Mouse (Mus musculus) limb, embryonic 11.5 days (tissue): ENCODE measurements around the gene Gm21885. TPM values are rescaled to one million over a fixed set of nuclear protein-coding genes. Genes with fewer than 3 reads are reported as not detected.
A peak's percentile ranks its signal among the peaks of the same experiment; 100 is the strongest.

Source experiments
- ATAC-seq: fragments of 200-750 bp; cut with Nextera tagmentation; 2 replicates; pipeline ENCODE4 v1.8.0; 2017; ENCODE audit warnings: low read depth; ENCODE audit not compliant: insufficient number of reproducible peaks, low FRiP score, low TSS enrichment
- DNase-seq: peaks from one replicate; pipeline ENCODE4 v3.0.0-alpha.2; 2015; ENCODE audit warnings: low spot score
- H3K27ac ChIP-seq: fragments of 300-500 bp; sonication (generic); replicated peaks from 2 replicates; pipeline ENCODE4 v1.5.1; 2014; ENCODE audit warnings: low read depth, mild to moderate bottlenecking, low read length
- H3K27me3 ChIP-seq: fragments of 300-500 bp; sonication (generic); 2 replicates; pipeline ENCODE4 v1.6.1; 2014; ENCODE audit warnings: mild to moderate bottlenecking, low read length, mixed read lengths; ENCODE audit not compliant: control insufficient read depth, insufficient read depth
- H3K36me3 ChIP-seq: fragments of 300-500 bp; sonication (generic); 2 replicates; pipeline ENCODE4 v1.6.1; 2014; ENCODE audit warnings: mild to moderate bottlenecking, low read length, moderate library complexity, mixed read lengths; ENCODE audit not compliant: control insufficient read depth, insufficient read depth
- H3K4me1 ChIP-seq: fragments of 300-500 bp; sonication (generic); 2 replicates; pipeline ENCODE4 v1.6.1; 2014; ENCODE audit warnings: low read length, mixed read lengths; ENCODE audit not compliant: control insufficient read depth, insufficient read depth
- H3K4me2 ChIP-seq: fragments of 300-500 bp; sonication (generic); 2 replicates; pipeline ENCODE4 v1.6.1; 2014; ENCODE audit warnings: low read depth, mild to moderate bottlenecking, moderate library complexity; ENCODE audit not compliant: severe bottlenecking
- H3K4me3 ChIP-seq: fragments of 300-500 bp; sonication (generic); 2 replicates; pipeline ENCODE4 v1.5.1; 2014; ENCODE audit warnings: low read depth, low read length
- H3K9ac ChIP-seq: fragments of 300-500 bp; sonication (generic); 2 replicates; pipeline ENCODE4 v1.6.1; 2014; ENCODE audit warnings: mild to moderate bottlenecking, low read length
- H3K9me3 ChIP-seq: fragments of 300-500 bp; sonication (generic); 2 replicates; pipeline ENCODE4 v1.6.1; 2016; ENCODE audit warnings: low read length; ENCODE audit not compliant: control insufficient read depth
- WGBS: fragments of 180-500 bp; shearing (Covaris S2); extraction: QIAGEN DNeasy Blood & Tissue Kit; methylation state at CpG from one replicate; pipeline ENCODE4 v1.1.7; 2014; 5-methylcytosine and 5-hydroxymethylcytosine counted together
- polyA plus RNA-seq: library from polyadenylated mRNA; unstranded; fragments of >200 nt; fragmentation: Nextera tagmentation; extraction: Ambion mirVana; gene quantifications from 2 replicates; pipeline ENCODE4 v1.2.1, GENCODE M21; 2014

The Gm21885 gene
- polyA plus RNA-seq, result 0.51 and 0.52 TPM in 2 replicates

GRCm38 (mm10) chr11:94281199-94282181 is at the start of gene Gm21885:
Gene Gm21885, plus strand, starts transcription at chr11:94281873.
- no peak within 1 kb of the TSS for H3K4me3 ChIP-seq
- 81% methylated on average over 11 of the region's 11 CpGs for WGBS
- ATAC-seq (no peak), DNase-seq (no peak)
- no peak within 1 kb of the TSS for H3K9ac ChIP-seq
- H3K4me1 ChIP-seq, result 0 out of 2 replicates have a peak, but pooled peaks cover 2% of the 10 kb centered on the region
- H3K27ac ChIP-seq, result no peak within 1 kb of the TSS
- no peaks in the 10 kb centered on the region for H3K9me3 ChIP-seq
- H3K4me2 ChIP-seq, result no peak within 1 kb of the TSS
- H3K27me3 ChIP-seq, result no peaks in the 10 kb centered on the region
- H3K36me3 ChIP-seq, result 0 out of 2 replicates have a peak, but pooled peaks cover 2% of the 10 kb centered on the region

- H3K27ac ChIP-seq, result no peak overlapping the region
- ATAC-seq (no peak), DNase-seq (no peak)
- H3K4me3 ChIP-seq, result no peak overlapping the region
- H3K4me1 ChIP-seq, result no peaks in the 10 kb centered on the region
- H3K9me3 ChIP-seq, result no peaks in the 10 kb centered on the region
- H3K4me2 ChIP-seq, result no peak overlapping the region
- no peak overlapping the region for H3K9ac ChIP-seq
- H3K36me3 ChIP-seq, result no peaks in the 10 kb centered on the region; the same call in 1 of the 2 replicates
- WGBS, result 83% methylated on average over 6 of the region's 6 CpGs
- no peaks in the 10 kb centered on the region for H3K27me3 ChIP-seq
Observed at GRCm38 (mm10) chr11:94233405-94233804, 48.3 kb upstream of the Gm21885 start.

GRCm38 (mm10) chr11:94234380-94234779 is 47.3 kb upstream of the Gm21885 start:
- DNase-seq, result no peak
- 90% methylated on average over 12 of the region's 12 CpGs for WGBS
- ATAC-seq, result no peak

GRCm38 (mm10) chr11:94234857-94235256 is 46.8 kb upstream of the Gm21885 start:
- Histone ChIP-seq H3K27me3 (no peaks in the 10 kb centered on the region), H3K9me3 (no peaks in the 10 kb centered on the region), H3K4me3 (no peak overlapping the region), H3K36me3 (no peaks in the 10 kb centered on the region; the same call in 1 of the 2 replicates), H3K27ac (no peak overlapping the region), H3K4me1 (peaks cover 8% of the 10 kb centered on the region; the same call in 1 of the 2 replicates), H3K4me2 (no peak overlapping the region), H3K9ac (no peak overlapping the region)
- DNase-seq, result no peak
- ATAC-seq, result no peak
- WGBS, result 88% methylated on average over 8 of the region's 8 CpGs

More at GRCm38 (mm10) chr11:94234380-94234779, 47.3 kb upstream of the Gm21885 start:
- Histone ChIP-seq H3K9ac (no peak overlapping the region), H3K9me3 (no peaks in the 10 kb centered on the region), H3K4me3 (no peak overlapping the region), H3K4me1 (peaks cover 3% of the 10 kb centered on the region; the same call in 1 of the 2 replicates), H3K36me3 (no peaks in the 10 kb centered on the region; the same call in 1 of the 2 replicates), H3K27ac (no peak overlapping the region), H3K4me2 (no peak overlapping the region), H3K27me3 (no peaks in the 10 kb centered on the region)

- no peak overlapping the region for H3K27ac ChIP-seq
- H3K4me3 ChIP-seq, result no peak overlapping the region
- DNase-seq (peak; percentile 74), ATAC-seq (peak; percentile 72; the same call in 1 of the 2 replicates)
- no peaks in the 10 kb centered on the region for H3K27me3 ChIP-seq
- no peaks in the 10 kb centered on the region for H3K9me3 ChIP-seq
- no peaks in the 10 kb centered on the region; the same call in 1 of the 2 replicates for H3K36me3 ChIP-seq
- WGBS, result 29% methylated on average over 3 of the region's 3 CpGs
- H3K4me1 ChIP-seq, result peaks cover 13% of the 10 kb centered on the region; the same call in 1 of the 2 replicates
- no peak overlapping the region for H3K9ac ChIP-seq
- H3K4me2 ChIP-seq, result no peak overlapping the region
Observed at GRCm38 (mm10) chr11:94236074-94236473, 45.6 kb upstream of the Gm21885 start.

- Histone ChIP-seq H3K9me3 (no peaks in the 10 kb centered on the region), H3K9ac (no peak overlapping the region), H3K27me3 (no peaks in the 10 kb centered on the region), H3K4me1 (peaks cover 33% of the 10 kb centered on the region), H3K27ac (no peak overlapping the region), H3K4me2 (no peak overlapping the region), H3K4me3 (no peak overlapping the region), H3K36me3 (no peaks in the 10 kb centered on the region; the same call in 1 of the 2 replicates)
- ATAC-seq (no peak), DNase-seq (no peak)
- WGBS, result 92% methylated on average over 8 of the region's 8 CpGs
Observed at GRCm38 (mm10) chr11:94238786-94239185, 42.9 kb upstream of the Gm21885 start.

GRCm38 (mm10) chr11:94239706-94240105 is 42.0 kb upstream of the Gm21885 start:
- 0 out of 2 replicates have a peak overlapping the region, but pooled peaks have one; percentile 8 for H3K27ac ChIP-seq
- no peak for DNase-seq
- H3K9me3 ChIP-seq, result no peaks in the 10 kb centered on the region
- H3K4me1 ChIP-seq, result peaks cover 42% of the 10 kb centered on the region
- H3K36me3 ChIP-seq, result no peaks in the 10 kb centered on the region; the same call in 1 of the 2 replicates
- H3K9ac ChIP-seq, result no peak overlapping the region
- H3K27me3 ChIP-seq, result no peaks in the 10 kb centered on the region
- H3K4me3 ChIP-seq, result no peak overlapping the region
- no peak for ATAC-seq
- H3K4me2 ChIP-seq, result no peak overlapping the region
- 41% methylated on average over 9 of the region's 9 CpGs for WGBS

GRCm38 (mm10) chr11:94242760-94243421 is 38.8 kb upstream of the Gm21885 start:
- peak; percentile 53 for ATAC-seq
- Histone ChIP-seq H3K27ac (peak overlapping the region; percentile 86), H3K4me2 (peak overlapping the region; percentile 43), H3K4me3 (0 out of 2 replicates have a peak overlapping the region, but pooled peaks have one; percentile 16), H3K4me1 (peaks cover 65% of the 10 kb centered on the region), H3K36me3 (no peaks in the 10 kb centered on the region; the same call in 1 of the 2 replicates), H3K27me3 (no peaks in the 10 kb centered on the region), H3K9me3 (no peaks in the 10 kb centered on the region), H3K9ac (peak overlapping the region; percentile 47)
- DNase-seq, result peak; percentile 76
- 2% methylated on average over 29 of the region's 29 CpGs for WGBS
